Mouse (Mus musculus): ENCODE measurements around the gene Banp.

- TF ChIP-seq CTCF (IDR thresholded peaks at IDR 0.05; ENCODE audit: extremely low read depth, insufficient read depth, insufficient read length, insufficient replicate concordance) (no peak), POLR2A (IDR thresholded peaks at IDR 0.05; ENCODE audit: low read depth, low read length) (no peak)
Measured at GRCm38 (mm10) chr8:121930047-121930446, 19.5 kb upstream of the Banp start.
